Mouse (Mus musculus) small intestine, adult 2 months (tissue): ENCODE results near the gene Acad12.

Experiments
- CTCF ChIP-seq: fragments of 200-500 bp; IDR thresholded peaks from 2 replicates; pipeline ENCODE4 v1.5.1; 2012; ENCODE audit warnings: low read depth, mild to moderate bottlenecking, control low read depth, inconsistent platforms, low read length, moderate library complexity, mixed read lengths; ENCODE audit not compliant: insufficient replicate concordance, insufficient read length; ENCODE audit errors: extremely low read depth
- POLR2A ChIP-seq: fragments of 200-500 bp; IDR thresholded peaks from 2 replicates; pipeline ENCODE4 v1.6.1; 2012; ENCODE audit warnings: low read depth, mild to moderate bottlenecking, control low read depth, inconsistent platforms, low read length, moderate library complexity

DNA sequence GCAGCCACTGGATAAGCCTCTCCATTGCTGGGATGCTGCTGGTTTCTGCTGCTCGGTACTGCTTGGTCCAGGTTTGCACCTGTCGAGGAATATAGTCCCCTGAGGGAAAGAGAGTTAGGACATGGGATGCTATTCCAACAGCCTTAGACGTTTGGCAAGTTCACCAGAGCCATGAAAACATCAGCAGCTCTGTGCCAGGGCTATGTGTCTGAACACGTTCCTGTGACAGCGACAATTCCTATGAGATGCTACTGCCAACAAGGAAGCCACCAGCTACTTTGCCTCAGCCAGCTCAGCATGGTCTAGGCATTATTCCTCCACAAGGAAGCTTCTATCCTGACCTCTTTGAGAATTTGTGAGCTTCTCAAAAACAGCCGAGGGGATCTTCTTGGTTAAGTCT, 18.6 kb upstream of the Acad12 start:
- TF ChIP-seq CTCF (no peak), POLR2A (no peak)
